Mouse (Mus musculus) testis, postnatal 14 days (tissue): ENCODE data around the gene Fam205a3.
"Not testable (repeated sequence)": the region's sequence is repeated elsewhere in the genome, so short reads cannot be mapped to it uniquely, and the experiment has no call there.

ENCODE experiments used
- DNase-seq: peaks from one replicate; pipeline ENCODE4 v3.0.0; 2021; ENCODE audit warnings: low spot score

Gene Fam205a3

GRCm38 (mm10) chr4:42318034-42318433, at the start of gene Fam205a3:
TSS of gene Fam205a3 (plus strand) at chr4:42318334.
- not testable (repeated sequence) for DNase-seq

- not testable (repeated sequence) for DNase-seq
Measured at GRCm38 (mm10) chr4:42293967-42294366, 24.2 kb upstream of the Fam205a3 start, which contains the start of gene Gm21953. TSS of gene Gm21953 (plus strand) at chr4:42294267.
